8 mouse cellular contexts compared by ENCODE assay signal in the genomic region with DNA sequence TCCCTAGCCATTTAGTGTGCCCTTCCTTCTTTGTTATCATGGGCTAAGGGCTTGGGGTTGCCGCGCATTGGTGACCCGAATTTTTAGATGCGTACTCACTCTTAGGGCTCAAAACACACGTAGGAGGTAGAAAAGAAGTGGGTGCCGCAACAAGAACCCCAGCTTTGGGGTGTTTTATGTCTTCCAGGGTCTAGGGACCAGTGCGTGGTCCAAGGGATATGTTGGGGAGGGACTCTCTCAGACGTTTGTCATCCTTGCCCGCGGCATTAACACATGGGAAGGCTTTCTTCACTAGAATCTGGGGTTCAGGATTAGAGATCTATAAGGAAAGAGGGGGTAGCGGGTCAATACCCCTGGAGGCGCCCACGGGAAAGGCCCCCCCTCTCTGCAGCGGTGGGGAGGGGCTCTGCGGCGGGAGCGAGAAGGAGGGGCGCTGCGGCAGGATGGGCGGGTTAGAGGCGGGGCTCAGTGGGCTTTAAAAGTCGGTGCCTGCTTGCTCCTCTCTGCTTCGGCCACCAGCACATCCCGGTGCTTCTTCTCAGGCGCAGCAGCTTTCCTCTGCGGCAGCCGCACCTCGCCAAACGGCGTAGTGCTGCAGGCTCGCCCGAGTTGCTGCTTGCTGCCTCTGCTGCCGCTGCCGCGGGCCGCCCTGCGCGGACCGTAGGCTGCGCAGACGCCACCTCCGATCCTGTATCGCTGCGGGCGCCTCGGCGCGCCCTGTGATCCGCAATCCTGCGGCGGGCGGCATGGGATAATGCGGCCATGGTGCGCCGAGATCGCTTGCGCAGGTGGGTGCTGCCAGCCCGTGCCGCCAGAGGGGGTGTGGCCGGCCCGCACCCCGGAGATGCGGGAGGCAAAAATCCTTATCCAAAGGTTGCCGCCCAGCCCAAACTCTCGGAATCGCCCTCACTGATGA. TPM values are rescaled to one million over a fixed set of nuclear protein-coding genes. Genes with fewer than 3 reads are reported as not detected.
DNase-seq lines count a peak whose midpoint lies in the region; ATAC-seq and TF ChIP-seq lines count a peak whose summit lies in the region.

No protein-coding gene starts in this region.

- H3K4me3 ChIP-seq in E14TG2a.4 (replicated peaks; ENCODE audit: low read length) = peak overlapping the region; percentile 43
- peak overlapping the region; percentile 42 for H3K4me3 ChIP-seq in bone marrow macrophage, adult 2 months (ENCODE audit: insufficient read depth, low read length)
- H3K4me3 ChIP-seq in forebrain, embryonic 11.5 days (ENCODE audit: low read depth, low read length) = peak overlapping the region; percentile 56
- peak overlapping the region; percentile 54 to 77 for H3K4me3 ChIP-seq in heart, embryonic 14.5 days (ENCODE audit: control insufficient read depth in 1 of 2, insufficient read depth in 1 of 2, low read depth in 1 of 2, low read length in 2 of 2)
- H3K4me3 ChIP-seq in liver, embryonic 11.5 days (ENCODE audit: low read depth, low read length) = peak overlapping the region; percentile 52

- 0 out of 2 replicates have a peak, but pooled peaks cover 3% of the 10 kb centered on the region for H3K4me1 ChIP-seq in E14TG2a.4 (replicated peaks; ENCODE audit: low read depth, low read length)
- H3K4me1 ChIP-seq in bone marrow macrophage, adult 2 months (ENCODE audit: control insufficient read depth, insufficient read depth, low read length) = no peaks in the 10 kb centered on the region
- H3K4me1 ChIP-seq in forebrain, embryonic 11.5 days (replicated peaks; ENCODE audit: control insufficient read depth, insufficient read depth, low read length) = peaks cover 6% of the 10 kb centered on the region; the same call in 1 of the 2 replicates
- peaks cover 4 to 6% of the 10 kb centered on the region in 2 experiments; a peak in 2 of 4 replicates for H3K4me1 ChIP-seq in heart, embryonic 14.5 days (ENCODE audit: control insufficient read depth in 2 of 2, insufficient read depth in 2 of 2, low read length in 2 of 2)
- 0 out of 2 replicates have a peak, but pooled peaks cover 2% of the 10 kb centered on the region for H3K4me1 ChIP-seq in liver, embryonic 11.5 days (replicated peaks; ENCODE audit: control insufficient read depth, insufficient read depth, low read length)

- TF ChIP-seq CTCF in E14TG2a.4 (conservative IDR thresholded peaks at IDR 0.05; ENCODE audit: low read length) = no peak
- no peak for TF ChIP-seq CTCF in bone marrow macrophage, adult 2 months (IDR thresholded peaks at IDR 0.05; ENCODE audit: low read depth, low read length)

- peak; percentile 69 for ATAC-seq in forebrain, embryonic 11.5 days (replicated peaks; ENCODE audit: low FRiP score)
- peak; percentile 69 for ATAC-seq in heart, embryonic 14.5 days (ENCODE audit: insufficient number of reproducible peaks, insufficient read depth, low FRiP score, low read depth)
- peak; percentile 47; the same call in 1 of the 2 replicates for ATAC-seq in liver, embryonic 11.5 days (replicated peaks; ENCODE audit: low FRiP score)

- H3K9ac ChIP-seq in forebrain, embryonic 11.5 days (ENCODE audit: low read length) = peak overlapping the region; percentile 82
- peak overlapping the region; percentile 77 for H3K9ac ChIP-seq in heart, embryonic 14.5 days (ENCODE audit: low read length)
- peak overlapping the region; percentile 57 for H3K9ac ChIP-seq in liver, embryonic 11.5 days (ENCODE audit: low read depth, low read length)

- WGBS in forebrain, embryonic 11.5 days = 55% methylated on average over 66 of the region's 66 CpGs
- WGBS in heart, embryonic 14.5 days = 48% methylated on average over 66 of the region's 66 CpGs
- 52% methylated on average over 61 of the region's 66 CpGs for WGBS in liver, embryonic 11.5 days

- H3K27me3 ChIP-seq in E14TG2a.4 (ENCODE audit: insufficient read depth, low read length) = no peaks in the 10 kb centered on the region
- no peaks in the 10 kb centered on the region for H3K27me3 ChIP-seq in forebrain, embryonic 11.5 days (ENCODE audit: control insufficient read depth, insufficient read depth, low read length)
- H3K27me3 ChIP-seq in heart, embryonic 14.5 days (ENCODE audit: control insufficient read depth, insufficient read depth, low read length) = no peaks in the 10 kb centered on the region
- peaks cover 49% of the 10 kb centered on the region for H3K27me3 ChIP-seq in liver, embryonic 11.5 days (replicated peaks; ENCODE audit: control insufficient read depth, insufficient read depth, low read length)

- TF ChIP-seq POLR2A in bone marrow macrophage, adult 2 months (IDR thresholded peaks at IDR 0.05; ENCODE audit: borderline replicate concordance, low read depth, low read length) = no peak

- peaks cover 2% of the 10 kb centered on the region; the same call in 1 of the 2 replicates for H3K36me3 ChIP-seq in E14TG2a.4 (ENCODE audit: insufficient read depth, low read length)
- H3K36me3 ChIP-seq in forebrain, embryonic 11.5 days (ENCODE audit: control insufficient read depth, insufficient read depth, low read length) = no peaks in the 10 kb centered on the region; the same call in 1 of the 2 replicates
- peaks cover 24% of the 10 kb centered on the region for H3K36me3 ChIP-seq in heart, embryonic 14.5 days (ENCODE audit: control insufficient read depth, insufficient read depth, low read length)
- H3K36me3 ChIP-seq in liver, embryonic 11.5 days (ENCODE audit: control insufficient read depth, insufficient read depth, low read length) = peaks cover 5% of the 10 kb centered on the region; the same call in 1 of the 2 replicates

- H3K4me2 ChIP-seq in forebrain, embryonic 11.5 days (ENCODE audit: low read depth, low read length, severe bottlenecking) = peak overlapping the region; percentile 52
- peak overlapping the region; percentile 81 for H3K4me2 ChIP-seq in heart, embryonic 14.5 days (ENCODE audit: low read length)
- H3K4me2 ChIP-seq in liver, embryonic 11.5 days = peak overlapping the region; percentile 64

- H3K27ac ChIP-seq in bone marrow macrophage, adult 2 months (ENCODE audit: insufficient read depth, low read depth, low read length) = no peak overlapping the region
- H3K27ac ChIP-seq in forebrain, embryonic 11.5 days (ENCODE audit: low read depth, low read length) = peak overlapping the region; percentile 95
- H3K27ac ChIP-seq in heart, embryonic 14.5 days (replicated peaks in 1 of 2; ENCODE audit: control insufficient read depth in 1 of 2, insufficient read depth in 1 of 2, low read depth in 2 of 2, low read length in 2 of 2) = peak overlapping the region; percentile 77 to 82
- peak overlapping the region; percentile 66 for H3K27ac ChIP-seq in liver, embryonic 11.5 days (ENCODE audit: low read depth, low read length)

- peaks cover 84% of the 10 kb centered on the region for H3K9me3 ChIP-seq in E14TG2a.4 (ENCODE audit: low read length)
- H3K9me3 ChIP-seq in forebrain, embryonic 11.5 days (ENCODE audit: control insufficient read depth, low read length) = peaks cover 33% of the 10 kb centered on the region
- peaks cover 45% of the 10 kb centered on the region for H3K9me3 ChIP-seq in heart, embryonic 14.5 days (ENCODE audit: control insufficient read depth, low read length)
- peaks cover 25% of the 10 kb centered on the region for H3K9me3 ChIP-seq in liver, embryonic 11.5 days (ENCODE audit: control insufficient read depth, low read length)

- DNase-seq in forebrain, embryonic 11.5 days (ENCODE audit: low spot score) = peak; percentile 90
- DNase-seq in kidney, postnatal 10 days = peak; percentile 88
- peak; percentile 73 for DNase-seq in liver, embryonic 11.5 days (ENCODE audit: low spot score)
- DNase-seq in natural killer cell, adult 2 months (ENCODE audit: low spot score in 2 of 2) = peak; percentile 26 to 32
- peak; percentile 51 for DNase-seq in testis, postnatal 14 days (ENCODE audit: low spot score)

RNA-seq across cellular contexts. Expression of gene Mest, which starts 14.5 kb away (rescaled TPM):
- not detected in 2 replicates for polyA plus RNA-seq in bone marrow macrophage, adult 2 months (2012; ENCODE audit: insufficient read depth, insufficient read length, missing spikeins)
- polyA plus RNA-seq in forebrain, embryonic 11.5 days (2014; fragmentation: Nextera tagmentation; extraction: Ambion mirVana) = 1,661 and 1,678 TPM in 2 replicates
- 2,556 and 2,705 TPM in 2 replicates for polyA plus RNA-seq in heart, embryonic 14.5 days (2014; fragmentation: Nextera tagmentation; extraction: Ambion mirVana)
- 800 and 828 TPM in 2 replicates for polyA plus RNA-seq in liver, embryonic 11.5 days (2014; fragmentation: Nextera tagmentation; extraction: Ambion mirVana)

RNA-seq across cellular contexts. Expression of gene Cep41, which starts 44.3 kb away (rescaled TPM):
- 2.3 and 4.4 TPM in 2 replicates for polyA plus RNA-seq in bone marrow macrophage, adult 2 months (2012; ENCODE audit: insufficient read depth, insufficient read length, missing spikeins)
- polyA plus RNA-seq in forebrain, embryonic 11.5 days (2014; fragmentation: Nextera tagmentation; extraction: Ambion mirVana) = 21.6 and 24.1 TPM in 2 replicates
- 9.6 and 11.3 TPM in 2 replicates for polyA plus RNA-seq in heart, embryonic 14.5 days (2014; fragmentation: Nextera tagmentation; extraction: Ambion mirVana)
- 12.0 and 14.3 TPM in 2 replicates for polyA plus RNA-seq in liver, embryonic 11.5 days (2014; fragmentation: Nextera tagmentation; extraction: Ambion mirVana)

Comparison
In these comparisons a context has a peak if more than half of its experiments do, and no peak if none do; other contexts are left out.
1. DNase-seq: peak in every context shown above with its lines; median percentile 90 in forebrain, embryonic 11.5 days; 88 in kidney, postnatal 10 days; 73 in liver, embryonic 11.5 days; 51 in testis, postnatal 14 days; 29 in natural killer cell, adult 2 months.
2. RNA of gene Mest, which starts 14.5 kb away (polyA plus RNA-seq): 2,556 to 2,705 TPM in heart, embryonic 14.5 days, 1,661 to 1,678 TPM in forebrain, embryonic 11.5 days and 800 to 828 TPM in liver, embryonic 11.5 days; not detected in bone marrow macrophage, adult 2 months; every median in the first group is over 100 times any median in the second.
3. Peak in every context shown above with its lines, with median percentiles within 50 percentile points of each other: H3K4me3 ChIP-seq, ATAC-seq, H3K4me2 ChIP-seq and H3K9ac ChIP-seq.